Mouse (Mus musculus): ENCODE measurements around the gene Iqce.
"Not testable (repeated sequence)": the region's sequence is repeated elsewhere in the genome, so short reads cannot be mapped to it uniquely, and the experiment has no call there.

Iqce gene

GRCm38 (mm10) chr5:140704378-140705251 is 2.4 kb upstream of the Iqce start, which contains the start of gene Brat1:
Gene Brat1, plus strand, starts transcription at chr5:140705011.
- DNase-seq (ENCODE audit: low spot score in 2 of 2): peak; percentile 100

GRCm38 (mm10) chr5:140703480-140704377 is 1.6 kb upstream of the Iqce start:
- DNase-seq (ENCODE audit: low spot score in 2 of 2): peak in 1 of 2 experiments; percentile 42

DNA sequence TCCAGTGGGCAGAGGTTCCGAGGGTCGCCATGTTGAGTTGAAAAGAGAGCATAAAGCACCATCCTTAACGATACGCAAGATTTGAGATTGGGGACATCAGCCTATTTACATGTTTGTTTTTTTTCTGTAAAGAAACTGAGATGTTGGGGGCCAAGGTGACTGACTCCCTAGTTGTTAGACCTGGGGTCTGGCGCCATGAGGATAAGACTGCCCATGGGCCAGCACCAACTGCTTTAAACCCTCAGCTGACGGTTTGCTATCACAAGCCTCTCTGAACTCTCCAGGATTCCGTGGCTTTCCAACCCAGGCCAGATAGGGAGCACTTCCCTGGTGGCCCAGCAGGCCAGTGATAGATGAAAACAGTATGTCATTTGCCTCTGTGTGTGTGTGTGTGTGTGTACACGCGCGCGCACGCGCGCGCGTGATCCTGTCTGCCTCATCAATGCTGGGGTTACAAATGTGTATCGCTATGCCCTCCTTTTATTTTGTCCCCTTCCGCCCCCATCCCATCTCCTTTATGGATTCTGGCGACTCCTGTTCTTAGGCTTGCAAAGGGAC is 519 bp upstream of the Iqce start:
- DNase-seq (ENCODE audit: low spot score in 2 of 2): no peak

GRCm38 (mm10) chr5:140701661-140702060 is 517 bp downstream of the Iqce start:
- DNase-seq (ENCODE audit: low spot score in 2 of 2): no peak

GRCm38 (mm10) chr5:140699776-140700175 is 2.4 kb downstream of the Iqce start:
- DNase-seq (ENCODE audit: low spot score in 2 of 2): no peak

DNA sequence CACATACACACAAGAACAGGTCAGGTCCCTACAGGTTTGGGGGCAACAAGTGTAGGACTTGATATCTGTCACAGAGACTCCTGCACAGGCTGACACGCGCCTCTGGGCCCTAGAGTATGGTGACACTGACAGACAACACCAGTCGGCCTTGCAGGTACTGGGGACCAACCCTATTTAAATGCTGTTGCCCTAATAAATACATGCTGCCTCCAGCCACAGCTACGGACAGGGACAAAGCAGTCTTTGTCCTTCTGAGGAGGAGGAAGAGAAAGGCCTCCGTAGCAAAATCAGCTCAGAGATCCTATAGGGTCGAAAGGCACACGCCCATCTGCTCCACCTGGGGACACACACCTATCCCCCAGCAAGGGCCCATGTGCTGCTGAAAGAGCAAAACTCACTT is 6.2 kb downstream of the Iqce start:
- DNase-seq (ENCODE audit: low spot score in 2 of 2): no peak

- DNase-seq (ENCODE audit: low spot score in 2 of 2): no peak
These were observed 13.7 kb downstream of the Iqce start for GRCm38 (mm10) chr5:140688434-140688833.

DNA sequence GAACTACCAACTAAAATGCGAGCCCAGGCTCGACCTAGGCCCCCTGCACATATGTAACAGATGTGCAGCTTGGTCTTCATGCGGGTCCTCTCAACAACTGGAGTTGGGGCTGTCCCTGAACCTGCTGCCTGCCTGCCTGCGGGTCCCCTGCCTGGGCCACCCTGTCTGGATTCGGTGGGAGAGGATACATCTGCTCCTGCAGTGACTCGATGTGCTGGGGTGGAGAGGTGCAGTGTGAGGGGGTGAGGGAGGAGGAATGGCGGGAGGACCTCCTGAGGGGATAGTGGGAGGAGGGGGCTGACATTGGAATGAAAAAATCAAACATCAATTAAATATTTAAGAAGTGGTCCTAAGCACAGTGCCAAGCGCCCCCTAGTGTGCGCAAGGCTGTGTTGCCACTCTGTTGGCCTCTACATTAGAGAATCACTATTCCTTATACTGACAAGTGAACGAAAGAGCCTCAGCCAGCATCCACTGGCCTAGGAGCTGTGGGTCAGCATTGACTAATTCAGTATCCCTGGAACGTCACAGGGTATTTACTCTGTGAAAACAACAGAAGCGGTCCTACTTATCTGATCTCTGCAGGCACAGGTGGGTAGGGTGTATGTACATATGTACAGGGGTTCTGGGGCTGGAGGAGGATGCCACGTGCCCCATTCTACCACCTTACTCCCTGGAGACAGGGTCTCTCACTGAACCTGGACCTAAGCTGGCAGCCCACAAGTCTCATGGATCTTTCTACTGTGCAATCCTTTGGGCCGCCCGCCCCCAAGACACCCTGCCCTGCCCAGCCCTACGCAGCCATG is 17.6 kb downstream of the Iqce start:
- peak in 1 of 2 experiments; percentile 49 for DNase-seq (ENCODE audit: low spot score in 2 of 2)

GRCm38 (mm10) chr5:140682113-140682512 is 20.1 kb downstream of the Iqce start:
- DNase-seq (ENCODE audit: low spot score in 2 of 2): no peak

DNA sequence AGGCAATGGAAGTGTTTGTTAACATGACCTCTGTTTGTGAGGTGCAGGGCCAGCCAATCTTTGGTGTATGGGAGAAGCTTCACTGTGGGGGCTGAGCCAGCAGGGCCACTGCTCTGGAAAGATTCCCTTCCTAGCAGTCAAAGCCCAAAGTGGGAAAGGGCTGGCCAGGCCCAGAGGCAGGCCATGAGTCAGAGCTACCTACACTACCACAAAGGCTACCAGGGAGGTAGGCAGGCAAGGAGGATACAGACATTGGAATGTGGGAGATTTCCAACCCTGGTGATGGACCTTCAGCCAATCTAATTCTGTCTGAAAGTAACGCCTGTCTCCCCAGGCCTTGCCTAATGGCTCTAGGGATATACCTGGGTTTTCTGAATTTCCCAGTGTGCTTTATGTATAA is 21.2 kb downstream of the Iqce start:
- no peak for DNase-seq (ENCODE audit: low spot score in 2 of 2)

- DNase-seq (ENCODE audit: low spot score in 2 of 2): no peak
These were observed 22.1 kb downstream of the Iqce start for GRCm38 (mm10) chr5:140680051-140680450.

DNA sequence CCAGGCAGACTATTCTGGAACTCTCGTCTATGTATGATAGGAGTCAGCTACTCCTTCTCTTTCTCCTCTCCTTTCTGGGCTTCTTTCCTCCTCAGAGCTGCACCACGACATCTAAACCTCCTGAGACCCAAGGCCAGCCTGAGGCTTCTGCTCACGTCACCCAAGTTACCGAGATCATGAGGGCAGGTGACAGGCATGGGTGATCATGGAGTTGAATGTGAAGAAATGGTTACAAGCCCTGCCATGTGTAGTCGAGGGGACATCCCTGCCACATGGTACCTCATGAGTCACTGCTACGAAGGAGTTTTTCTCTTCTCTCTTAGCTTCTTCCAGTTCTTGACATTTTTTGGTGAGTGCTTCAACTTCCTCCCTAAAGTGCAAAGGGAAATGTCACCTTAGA is 25.0 kb downstream of the Iqce start:
- no peak for DNase-seq (ENCODE audit: low spot score in 2 of 2)

GRCm38 (mm10) chr5:140675640-140676039 is 26.5 kb downstream of the Iqce start:
- no peak for DNase-seq (ENCODE audit: low spot score in 2 of 2)

- no peak for DNase-seq (ENCODE audit: low spot score in 2 of 2)
These were observed 27.1 kb downstream of the Iqce start for GRCm38 (mm10) chr5:140675079-140675478.

- no peak for DNase-seq (ENCODE audit: low spot score in 2 of 2)
These were observed 28.1 kb downstream of the Iqce start for GRCm38 (mm10) chr5:140674036-140674435.

DNA sequence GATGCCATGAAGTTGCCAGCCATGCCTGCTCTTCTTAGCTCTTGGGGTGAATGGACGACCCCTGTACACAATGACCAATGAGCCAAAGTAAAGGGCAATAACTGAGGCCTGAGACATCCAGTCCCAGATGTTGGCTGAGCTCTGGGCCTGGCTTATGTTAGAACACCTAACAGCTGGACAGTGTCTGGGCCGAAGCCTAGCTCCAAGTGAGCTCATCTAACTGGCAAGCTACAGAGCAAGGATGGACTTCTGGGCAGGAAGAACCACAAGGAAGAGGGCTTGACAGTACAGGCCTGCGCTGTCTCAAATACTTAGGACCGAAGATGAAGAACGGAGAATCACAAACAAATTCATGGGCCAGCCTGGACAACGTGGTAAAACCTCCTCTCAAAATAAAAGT is 29.6 kb downstream of the Iqce start:
- DNase-seq (ENCODE audit: low spot score in 2 of 2): not testable (repeated sequence)

DNA sequence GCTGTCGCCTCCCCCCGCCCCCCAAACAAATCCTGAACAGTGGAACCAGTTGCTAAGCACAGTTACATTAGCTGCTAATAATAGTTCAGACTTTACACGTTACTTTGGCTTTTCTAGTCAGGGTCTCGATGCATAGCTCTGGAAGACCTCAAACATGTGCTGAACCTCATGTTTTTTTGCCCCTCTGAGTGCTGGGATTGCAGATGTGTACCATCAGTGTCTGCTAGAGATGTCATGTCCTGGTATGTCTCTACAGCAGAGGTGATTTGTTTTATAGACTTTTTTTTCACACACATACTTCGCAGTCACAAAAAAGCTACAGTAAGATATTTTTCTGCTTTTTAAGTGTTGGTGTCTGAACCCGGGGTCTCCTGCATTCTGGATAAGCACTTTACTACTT is 30.1 kb downstream of the Iqce start:
- no peak for DNase-seq (ENCODE audit: low spot score in 2 of 2)

GRCm38 (mm10) chr5:140663621-140664180 is 38.5 kb downstream of the Iqce start:
- no peak for DNase-seq (ENCODE audit: low spot score in 2 of 2)

GRCm38 (mm10) chr5:140662741-140663592 is 39.2 kb downstream of the Iqce start:
- DNase-seq (ENCODE audit: low spot score in 2 of 2): peak in 1 of 2 experiments; percentile 49
